Comparison of ENCODE assay signal across 14 mouse cellular contexts in genomic region chr6:82886330-82886729, GRCm38 (mm10). TPM values are rescaled to one million over a fixed set of nuclear protein-coding genes. Genes with fewer than 3 reads are reported as not detected.
DNase-seq lines count a peak whose midpoint lies in the region; ATAC-seq lines count a peak whose summit lies in the region.
"Had no signal": no experiment of that assay in that cellular context is flagged by ENCODE, and none has a peak within 500 bp of the region (broad histone marks: within the 10 kb centered on the region; RNA-seq: fewer than 3 reads in every experiment).

No protein-coding gene starts in this region.

- ATAC-seq in kidney, embryonic 15.5 days (replicated peaks; ENCODE audit: low FRiP score) = no peak; the same call in 1 of the 2 replicates
- ATAC-seq: forebrain, embryonic 13.5 days; intestine, embryonic 16.5 days had no signal

- H3K4me3 ChIP-seq in kidney, embryonic 15.5 days (replicated peaks) = no peak overlapping the region
- H3K4me3 ChIP-seq: forebrain, embryonic 13.5 days; heart, embryonic 15.5 days; limb, embryonic 12.5 days had no signal

- H3K4me2 ChIP-seq in kidney, embryonic 15.5 days = no peak overlapping the region
- H3K4me2 ChIP-seq: forebrain, embryonic 13.5 days; heart, embryonic 15.5 days; limb, embryonic 12.5 days had no signal

- peak; percentile 27 for DNase-seq in adrenal gland, adult 8-10 months
- DNase-seq in adrenal gland, adult 18-20 months (ENCODE audit: low spot score in 2 of 2) = no peak
- DNase-seq in kidney, postnatal 10 days = peak; percentile 42
- DNase-seq in brain, adult 2 months (ENCODE audit: low read depth, low spot score) = peak; percentile 16
- DNase-seq in gastrocnemius, adult 8-10 months (ENCODE audit: low spot score in 2 of 2) = peak; percentile 81 to 88
- DNase-seq in retina, embryonic 14.5 days (ENCODE audit: low spot score) = no peak
- DNase-seq in neural tube, embryonic 10.5 days (ENCODE audit: extremely low spot score, low spot score) = no peak
- DNase-seq: layer of hippocampus, adult 9-11 months; lung, postnatal 14 days had no signal

- peaks cover 5% of the 10 kb centered on the region for H3K4me1 ChIP-seq in kidney, embryonic 15.5 days
- H3K4me1 ChIP-seq: forebrain, embryonic 13.5 days had no signal

- 92% methylated on average over 4 of the region's 4 CpGs for WGBS in kidney, embryonic 15.5 days

- H3K27ac ChIP-seq in kidney, embryonic 15.5 days = no peak overlapping the region
- H3K27ac ChIP-seq: forebrain, embryonic 13.5 days; heart, embryonic 15.5 days; limb, embryonic 12.5 days had no signal

- no peaks in the 10 kb centered on the region for H3K27me3 ChIP-seq in kidney, embryonic 15.5 days
- H3K27me3 ChIP-seq: forebrain, embryonic 13.5 days; heart, embryonic 15.5 days; limb, embryonic 12.5 days had no signal

- no peaks in the 10 kb centered on the region for H3K36me3 ChIP-seq in kidney, embryonic 15.5 days
- H3K36me3 ChIP-seq: heart, embryonic 15.5 days; limb, embryonic 12.5 days had no signal

- H3K9ac ChIP-seq in kidney, embryonic 15.5 days = no peak overlapping the region
- H3K9ac ChIP-seq: forebrain, embryonic 13.5 days; heart, embryonic 15.5 days; limb, embryonic 12.5 days had no signal

- no peaks in the 10 kb centered on the region for H3K9me3 ChIP-seq in kidney, embryonic 15.5 days (replicated peaks)
- H3K9me3 ChIP-seq: forebrain, embryonic 13.5 days; heart, embryonic 15.5 days; limb, embryonic 12.5 days had no signal

RNA-seq across cellular contexts. Expression of gene Sema4f, which starts 53.2 kb away (rescaled TPM):
- 1 to 10 TPM in 3 of 4 experiments, under 1 TPM in 1; 0.96 to 2.5 (median 1.4) TPM for total RNA-seq in adrenal gland, adult 8-10 months (2022)
- under 1 TPM; 0.74 to 0.76 TPM for total RNA-seq in adrenal gland, adult 18-20 months (2021)
- 1.3 and 2.1 TPM in 2 replicates for polyA plus RNA-seq in kidney, embryonic 15.5 days (2015; fragmentation: Nextera tagmentation; extraction: Ambion mirVana)
- under 1 TPM in 1 of 4 experiments, not detected in 3; 0.61 TPM for total RNA-seq in gastrocnemius, adult 8-10 months (2022)

Comparison
In these comparisons a context has a peak if more than half of its experiments do, and no peak if none do; other contexts are left out.
1. DNase-seq: peak in adrenal gland, adult 8-10 months (single experiment), kidney, postnatal 10 days (single experiment), brain, adult 2 months (single experiment) and gastrocnemius, adult 8-10 months (2 of 2); none in adrenal gland, adult 18-20 months (0 of 2), retina, embryonic 14.5 days (single experiment) and neural tube, embryonic 10.5 days (single experiment).